Comparison of ENCODE assay signal across 8 mouse cellular contexts in genomic region chr1:54747785-54748420, GRCm38 (mm10).
A peak's percentile ranks its signal among the peaks of the same experiment; 100 is the strongest.
DNase-seq lines count a peak whose midpoint lies in the region; ATAC-seq lines count a peak whose summit lies in the region.
"Had no signal": no experiment of that assay in that cellular context is flagged by ENCODE, and none has a peak within 500 bp of the region (broad histone marks: within the 10 kb centered on the region; RNA-seq: fewer than 3 reads in every experiment).

No protein-coding gene starts in this region.

- H3K4me2 ChIP-seq in lung, embryonic 16.5 days (ENCODE audit: low read depth, low read length), result no peak overlapping the region
- H3K4me2 ChIP-seq in hindbrain, embryonic 12.5 days (replicated peaks), result no peak overlapping the region
- H3K4me2 ChIP-seq: limb, embryonic 12.5 days had no signal

- H3K4me3 ChIP-seq in lung, embryonic 16.5 days (ENCODE audit: low read length), result no peak overlapping the region
- no peak overlapping the region for H3K4me3 ChIP-seq in hindbrain, embryonic 12.5 days
- H3K4me3 ChIP-seq: limb, embryonic 12.5 days had no signal

- H3K9ac ChIP-seq in lung, embryonic 16.5 days (ENCODE audit: low read length), result no peak overlapping the region
- no peak overlapping the region for H3K9ac ChIP-seq in hindbrain, embryonic 12.5 days
- H3K9ac ChIP-seq: limb, embryonic 12.5 days had no signal

- DNase-seq in 416B (ENCODE audit: low read depth), result peak; percentile 73
- DNase-seq in CD4-positive helper T cell, adult 2 months (ENCODE audit: low read depth, low spot score), result peak; percentile 64
- DNase-seq in heart, adult 8-10 months (ENCODE audit: low spot score), result peak; percentile 83
- no peak for DNase-seq in retina, embryonic 14.5 days (ENCODE audit: low spot score)
- DNase-seq in left cerebral cortex, adult 11 months (ENCODE audit: low spot score), result no peak

- no peaks in the 10 kb centered on the region; the same call in 1 of the 2 replicates for H3K36me3 ChIP-seq in lung, embryonic 16.5 days (ENCODE audit: control insufficient read depth, insufficient read depth, low read length)
- no peaks in the 10 kb centered on the region for H3K36me3 ChIP-seq in hindbrain, embryonic 12.5 days

- no peaks in the 10 kb centered on the region for H3K9me3 ChIP-seq in lung, embryonic 16.5 days (ENCODE audit: control insufficient read depth, low read length)
- H3K9me3 ChIP-seq in hindbrain, embryonic 12.5 days (replicated peaks), result no peaks in the 10 kb centered on the region
- H3K9me3 ChIP-seq: limb, embryonic 12.5 days had no signal

- no peak overlapping the region for H3K27ac ChIP-seq in lung, embryonic 16.5 days (ENCODE audit: low read length)
- H3K27ac ChIP-seq in hindbrain, embryonic 12.5 days, result no peak overlapping the region
- H3K27ac ChIP-seq: limb, embryonic 12.5 days had no signal

- peak; percentile 45; the same call in 1 of the 2 replicates for ATAC-seq in lung, embryonic 16.5 days (ENCODE audit: low read depth)
- ATAC-seq in hindbrain, embryonic 12.5 days (ENCODE audit: low FRiP score), result no peak

- H3K4me1 ChIP-seq in lung, embryonic 16.5 days (replicated peaks; ENCODE audit: control insufficient read depth, insufficient read depth, low read length), result peaks cover 25% of the 10 kb centered on the region
- no peaks in the 10 kb centered on the region for H3K4me1 ChIP-seq in hindbrain, embryonic 12.5 days
- H3K4me1 ChIP-seq: limb, embryonic 12.5 days had no signal

- 11% methylated on average over 8 of the region's 8 CpGs for WGBS in lung, embryonic 16.5 days
- 81% methylated on average over 8 of the region's 8 CpGs for WGBS in hindbrain, embryonic 12.5 days

- H3K27me3 ChIP-seq in lung, embryonic 16.5 days (ENCODE audit: control insufficient read depth, insufficient read depth, low read depth, low read length), result no peaks in the 10 kb centered on the region
- no peaks in the 10 kb centered on the region for H3K27me3 ChIP-seq in hindbrain, embryonic 12.5 days
- H3K27me3 ChIP-seq: limb, embryonic 12.5 days had no signal

Comparison
In these comparisons a context has a peak if more than half of its experiments do, and no peak if none do; other contexts are left out.
1. DNase-seq: peak in 416B (single experiment), CD4-positive helper T cell, adult 2 months (single experiment) and heart, adult 8-10 months (single experiment); none in retina, embryonic 14.5 days (single experiment) and left cerebral cortex, adult 11 months (single experiment).